Mouse (Mus musculus) liver, embryonic 16.5 days (tissue): ENCODE results near the gene Gpr45. TPM values are rescaled to one million over a fixed set of nuclear protein-coding genes. Genes with fewer than 3 reads are reported as not detected.
A peak's percentile ranks its signal among the peaks of the same experiment; 100 is the strongest.
"Not testable (repeated sequence)": the region's sequence is repeated elsewhere in the genome, so short reads cannot be mapped to it uniquely, and the experiment has no call there.

Experiments used
- ATAC-seq: fragments of 200-750 bp; cut with Nextera tagmentation; 2 replicates; pipeline ENCODE4 v1.8.0; 2017; ENCODE audit warnings: low read depth, mild to moderate bottlenecking, moderate number of reproducible peaks, moderate library complexity
- H3K27ac ChIP-seq: fragments of 300-500 bp; sonication (generic); 2 replicates; pipeline ENCODE4 v1.5.1; 2014; ENCODE audit warnings: mild to moderate bottlenecking, low read length
- H3K27me3 ChIP-seq: fragments of 300-500 bp; sonication (generic); 2 replicates; pipeline ENCODE4 v1.6.1; 2014; ENCODE audit warnings: low read depth, low read length, mixed read lengths; ENCODE audit not compliant: control insufficient read depth, insufficient read depth
- H3K36me3 ChIP-seq: fragments of 300-500 bp; sonication (generic); 2 replicates; pipeline ENCODE4 v1.6.1; 2014; ENCODE audit warnings: mild to moderate bottlenecking; ENCODE audit not compliant: control insufficient read depth, insufficient read depth
- H3K4me1 ChIP-seq: fragments of 300-500 bp; sonication (generic); 2 replicates; pipeline ENCODE4 v1.6.1; 2014; ENCODE audit warnings: low read depth, low read length, mixed read lengths; ENCODE audit not compliant: control insufficient read depth
- H3K4me2 ChIP-seq: fragments of 300-500 bp; sonication (generic); 2 replicates; pipeline ENCODE4 v1.6.1; 2014; ENCODE audit warnings: low read depth, low read length, mixed read lengths
- H3K4me3 ChIP-seq: fragments of 300-500 bp; sonication (generic); 2 replicates; pipeline ENCODE4 v1.5.1; 2014; ENCODE audit warnings: low read depth, mild to moderate bottlenecking, low read length
- H3K9ac ChIP-seq: fragments of 300-500 bp; sonication (generic); 2 replicates; pipeline ENCODE4 v1.6.1; 2014; ENCODE audit warnings: low read depth, low read length
- H3K9me3 ChIP-seq: fragments of 300-500 bp; sonication (generic); replicated peaks from 2 replicates; pipeline ENCODE4 v1.6.1; 2016; ENCODE audit warnings: low read length; ENCODE audit not compliant: control insufficient read depth
- WGBS: fragments of 180-500 bp; shearing (Covaris S2); extraction: QIAGEN DNeasy Blood & Tissue Kit; methylation state at CpG from one replicate; pipeline ENCODE4 v1.1.7; 2014; ENCODE audit not compliant: insufficient replicate concordance; 5-methylcytosine and 5-hydroxymethylcytosine counted together
- polyA plus RNA-seq: library from polyadenylated mRNA; unstranded; fragments of >200 nt; fragmentation: Nextera tagmentation; extraction: Ambion mirVana; gene quantifications from 2 replicates; pipeline ENCODE4 v1.2.1, GENCODE M21; 2015

Gpr45 gene
- polyA plus RNA-seq, 1 experiment from 2014 or later: 0.12 TPM

- not testable (repeated sequence) for H3K9ac ChIP-seq, ATAC-seq, H3K36me3 ChIP-seq
Observed at GRCm38 (mm10) chr1:43015153-43015685, 62.5 kb downstream of the Gpr45 start.

GRCm38 (mm10) chr1:43036014-43036413, 83.3 kb downstream of the Gpr45 start:
- no peak overlapping the region for H3K27ac ChIP-seq
- no peaks in the 10 kb centered on the region for H3K9me3 ChIP-seq
- H3K4me2 ChIP-seq: no peak overlapping the region
- no peak overlapping the region for H3K9ac ChIP-seq
- H3K4me3 ChIP-seq: no peak overlapping the region
- 69% methylated on average over 7 of the region's 7 CpGs for WGBS
- no peak for ATAC-seq
- no peaks in the 10 kb centered on the region for H3K27me3 ChIP-seq
- no peaks in the 10 kb centered on the region for H3K4me1 ChIP-seq
- H3K36me3 ChIP-seq: no peaks in the 10 kb centered on the region

More at GRCm38 (mm10) chr1:43015153-43015685, 62.5 kb downstream of the Gpr45 start:
- H3K27me3 ChIP-seq, H3K4me1 ChIP-seq, H3K27ac ChIP-seq, H3K4me3 ChIP-seq, H3K9me3 ChIP-seq, H3K4me2 ChIP-seq: not testable (repeated sequence)
- 67% methylated on average over 7 of the region's 7 CpGs for WGBS

- Histone ChIP-seq H3K4me3 (no peak overlapping the region), H3K9me3 (no peaks in the 10 kb centered on the region), H3K4me2 (no peak overlapping the region), H3K27me3 (no peaks in the 10 kb centered on the region), H3K27ac (no peak overlapping the region), H3K4me1 (no peaks in the 10 kb centered on the region), H3K9ac (no peak overlapping the region), H3K36me3 (no peaks in the 10 kb centered on the region)
- 39% methylated on average over 6 of the region's 6 CpGs for WGBS
- no peak for ATAC-seq
Observed at GRCm38 (mm10) chr1:43042271-43042670, 89.6 kb downstream of the Gpr45 start.

GRCm38 (mm10) chr1:43045204-43045982, 92.7 kb downstream of the Gpr45 start:
- Histone ChIP-seq H3K4me1 (no peaks in the 10 kb centered on the region), H3K36me3 (no peaks in the 10 kb centered on the region; the same call in 1 of the 2 replicates), H3K9ac (no peak overlapping the region), H3K27ac (no peak overlapping the region), H3K4me2 (no peak overlapping the region), H3K4me3 (no peak overlapping the region), H3K9me3 (no peaks in the 10 kb centered on the region), H3K27me3 (no peaks in the 10 kb centered on the region)
- ATAC-seq: no peak
- WGBS: 62% methylated on average over 14 of the region's 14 CpGs

GRCm38 (mm10) chr1:43046990-43047389, 94.3 kb downstream of the Gpr45 start:
- ATAC-seq: no peak
- 65% methylated on average over 2 of the region's 2 CpGs for WGBS
- H3K9ac ChIP-seq: no peak overlapping the region

GRCm38 (mm10) chr1:43047811-43048210, 95.1 kb downstream of the Gpr45 start:
- Histone ChIP-seq H3K4me2 (no peak overlapping the region), H3K9me3 (no peaks in the 10 kb centered on the region), H3K27me3 (no peaks in the 10 kb centered on the region), H3K27ac (no peak overlapping the region), H3K4me1 (no peaks in the 10 kb centered on the region), H3K4me3 (no peak overlapping the region), H3K9ac (no peak overlapping the region), H3K36me3 (no peaks in the 10 kb centered on the region; the same call in 1 of the 2 replicates)
- no peak for ATAC-seq
- WGBS: 78% methylated on average over 10 of the region's 10 CpGs

More at GRCm38 (mm10) chr1:43046990-43047389, 94.3 kb downstream of the Gpr45 start:
- Histone ChIP-seq H3K9me3 (no peaks in the 10 kb centered on the region), H3K36me3 (no peaks in the 10 kb centered on the region; the same call in 1 of the 2 replicates), H3K27me3 (no peaks in the 10 kb centered on the region), H3K4me2 (no peak overlapping the region), H3K4me3 (no peak overlapping the region), H3K4me1 (no peaks in the 10 kb centered on the region), H3K27ac (no peak overlapping the region)

- Histone ChIP-seq H3K4me3 (no peak overlapping the region), H3K4me2 (no peak overlapping the region), H3K4me1 (no peaks in the 10 kb centered on the region), H3K9ac (no peak overlapping the region), H3K27ac (no peak overlapping the region), H3K9me3 (no peaks in the 10 kb centered on the region), H3K27me3 (no peaks in the 10 kb centered on the region), H3K36me3 (no peaks in the 10 kb centered on the region; the same call in 1 of the 2 replicates)
- ATAC-seq: no peak
- 64% methylated on average over 5 of the region's 5 CpGs for WGBS
Observed at GRCm38 (mm10) chr1:43051903-43052302, 99.2 kb downstream of the Gpr45 start.

- Histone ChIP-seq H3K27me3 (no peaks in the 10 kb centered on the region), H3K9me3 (no peaks in the 10 kb centered on the region), H3K27ac (no peak overlapping the region), H3K9ac (no peak overlapping the region), H3K36me3 (peaks cover 4% of the 10 kb centered on the region; the same call in 1 of the 2 replicates), H3K4me3 (no peak overlapping the region), H3K4me1 (no peaks in the 10 kb centered on the region), H3K4me2 (no peak overlapping the region)
- 62% methylated on average over 9 of the region's 9 CpGs for WGBS
- peak; percentile 19; the same call in 1 of the 2 replicates for ATAC-seq
Observed at GRCm38 (mm10) chr1:43065615-43066310, 113.1 kb downstream of the Gpr45 start.

GRCm38 (mm10) chr1:43066573-43066972, 113.9 kb downstream of the Gpr45 start:
- Histone ChIP-seq H3K36me3 (peaks cover 4% of the 10 kb centered on the region; the same call in 1 of the 2 replicates), H3K9me3 (no peaks in the 10 kb centered on the region), H3K27me3 (no peaks in the 10 kb centered on the region), H3K4me3 (no peak overlapping the region), H3K4me1 (no peaks in the 10 kb centered on the region), H3K27ac (no peak overlapping the region), H3K9ac (no peak overlapping the region), H3K4me2 (no peak overlapping the region)
- no peak for ATAC-seq
- 57% methylated on average over 8 of the region's 8 CpGs for WGBS
